ENCODE assay signal across 31 mouse cellular contexts in the genomic region with DNA sequence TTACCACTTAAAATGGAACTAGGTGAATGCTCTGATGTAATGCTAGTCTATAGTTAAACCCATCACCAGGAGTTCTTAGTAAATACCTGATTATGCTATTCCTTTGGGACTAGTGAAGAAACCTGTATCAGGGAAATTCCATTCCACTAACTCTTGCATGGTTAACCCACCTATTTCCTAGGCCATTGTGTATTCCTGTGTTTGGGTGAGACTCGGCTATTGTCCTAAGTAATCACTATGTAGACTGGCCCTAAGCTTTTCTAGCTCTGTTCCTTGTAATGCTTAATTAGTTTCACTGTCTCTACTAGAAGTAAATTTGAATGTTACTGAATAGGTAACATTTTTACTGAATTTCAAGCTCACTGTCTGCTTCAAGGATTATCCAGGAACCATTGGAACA.
"Had no signal": no experiment of that assay in that cellular context is flagged by ENCODE, and none has a peak within 500 bp of the region (broad histone marks: within the 10 kb centered on the region; RNA-seq: fewer than 3 reads in every experiment).

No protein-coding gene starts in this region.

- H3K4me2 ChIP-seq: limb, embryonic 12.5 days; limb, embryonic 13.5 days; limb, embryonic 15.5 days; liver, embryonic 11.5 days; liver, embryonic 12.5 days; liver, embryonic 13.5 days; liver, embryonic 15.5 days; lung, embryonic 14.5 days; lung, embryonic 15.5 days; midbrain, embryonic 11.5 days; midbrain, embryonic 12.5 days; midbrain, embryonic 13.5 days; midbrain, embryonic 15.5 days had no signal

- H3K4me1 ChIP-seq: limb, embryonic 10.5 days; limb, embryonic 12.5 days; limb, embryonic 13.5 days; limb, embryonic 15.5 days; liver, embryonic 12.5 days; liver, embryonic 13.5 days; liver, embryonic 15.5 days; lung, embryonic 15.5 days; megakaryocyte, embryonic 14.5 days; midbrain, embryonic 10.5 days; midbrain, embryonic 12.5 days; midbrain, embryonic 13.5 days had no signal

- H3K4me3 ChIP-seq: limb, embryonic 10.5 days; limb, embryonic 12.5 days; limb, embryonic 13.5 days; limb, embryonic 15.5 days; liver, embryonic 12.5 days; liver, embryonic 13.5 days; liver, embryonic 15.5 days; lung, embryonic 15.5 days; megakaryocyte, embryonic 14.5 days; midbrain, embryonic 10.5 days; midbrain, embryonic 12.5 days; midbrain, embryonic 13.5 days; midbrain, embryonic 15.5 days; myocyte had no signal

- H3K27ac ChIP-seq: limb, embryonic 10.5 days; limb, embryonic 12.5 days; limb, embryonic 13.5 days; limb, embryonic 15.5 days; liver, embryonic 12.5 days; liver, embryonic 13.5 days; liver, embryonic 14.5 days; liver, embryonic 15.5 days; lung, embryonic 15.5 days; macrophage; midbrain, embryonic 10.5 days; midbrain, embryonic 12.5 days; midbrain, embryonic 13.5 days; midbrain, embryonic 15.5 days had no signal

- H3K36me3 ChIP-seq: limb, embryonic 10.5 days; limb, embryonic 12.5 days; limb, embryonic 13.5 days; limb, embryonic 15.5 days; liver, embryonic 12.5 days; liver, embryonic 13.5 days; liver, embryonic 15.5 days; lung, embryonic 15.5 days; midbrain, embryonic 10.5 days; midbrain, embryonic 12.5 days; midbrain, embryonic 13.5 days; midbrain, embryonic 15.5 days had no signal

- H3K9me3 ChIP-seq: limb, embryonic 10.5 days; limb, embryonic 12.5 days; limb, embryonic 13.5 days; limb, embryonic 15.5 days; liver, embryonic 12.5 days; liver, embryonic 13.5 days; liver, embryonic 15.5 days; lung, embryonic 15.5 days; megakaryocyte, embryonic 14.5 days; midbrain, embryonic 10.5 days; midbrain, embryonic 12.5 days; midbrain, embryonic 13.5 days; midbrain, embryonic 15.5 days had no signal

- H3K9ac ChIP-seq: limb, embryonic 12.5 days; limb, embryonic 13.5 days; limb, embryonic 15.5 days; liver, embryonic 12.5 days; liver, embryonic 13.5 days; liver, embryonic 14.5 days; liver, embryonic 15.5 days; liver, postnatal 0 days; lung, embryonic 14.5 days; lung, embryonic 15.5 days; midbrain, embryonic 12.5 days; midbrain, embryonic 13.5 days; midbrain, embryonic 15.5 days had no signal

- DNase-seq: left cerebral cortex, postnatal 4 days; liver; liver, embryonic 13.5 days; liver, postnatal 0 days; lung, adult 18-20 months; lung, adult 2 months; lung, embryonic 14.5 days; lung, postnatal 10 days; lung, postnatal 14 days; lung, postnatal 36 days; lung, postnatal 4 days; midbrain, embryonic 14.5 days had no signal

- H3K27me3 ChIP-seq: limb, embryonic 12.5 days; limb, embryonic 13.5 days; limb, embryonic 15.5 days; liver, embryonic 12.5 days; liver, embryonic 13.5 days; liver, embryonic 15.5 days; lung, embryonic 15.5 days; megakaryocyte, embryonic 14.5 days; midbrain, embryonic 12.5 days; midbrain, embryonic 13.5 days; midbrain, embryonic 15.5 days had no signal

- ATAC-seq: liver, embryonic 12.5 days; liver, postnatal 0 days; lung, postnatal 0 days; midbrain, embryonic 13.5 days; midbrain, embryonic 15.5 days; midbrain, embryonic 16.5 days had no signal
